Mouse (Mus musculus): Measurements from ENCODE around the gene Gpcpd1.

DNA sequence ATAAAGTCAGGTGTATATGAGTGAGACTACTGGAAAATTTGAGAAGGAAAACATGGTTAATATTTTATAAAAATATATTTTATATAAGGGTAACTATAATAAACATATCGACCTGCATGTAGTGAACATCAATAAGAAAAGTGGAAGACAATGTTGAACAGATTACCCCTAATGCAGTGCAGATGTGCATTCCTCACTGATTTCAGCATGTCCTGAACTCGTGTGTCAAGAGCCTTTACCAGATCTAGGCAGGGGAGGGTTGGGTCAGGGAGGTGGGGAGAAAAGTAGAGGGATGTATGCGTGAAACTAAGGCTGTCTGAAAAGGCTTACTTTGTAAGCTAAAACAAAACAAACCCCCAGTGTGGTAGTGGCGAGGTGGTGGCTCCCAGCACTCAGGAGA lies 61.4 kb downstream of the Gpcpd1 start:
- TF ChIP-seq CTCF (IDR thresholded peaks at IDR 0.05; ENCODE audit: control insufficient read depth, insufficient read depth, low read length) (no peak), POLR2A (IDR thresholded peaks at IDR 0.05; ENCODE audit: borderline replicate concordance, control insufficient read depth, low read depth, low read length) (no peak)

Data from bone marrow, adult 2 months (tissue).